Mouse (Mus musculus): Measurements from ENCODE around the gene Gm45713. TPM values are rescaled to one million over a fixed set of nuclear protein-coding genes. Genes with fewer than 3 reads are reported as not detected.

Gm45713 gene
- total and polyA plus RNA-seq, 2 experiments from 2014 or later = not detected

- Histone ChIP-seq H3K9ac (no peak overlapping the region), H3K27ac (ENCODE audit: low read depth, low read length) (no peak overlapping the region), H3K9me3 (ENCODE audit: low read length) (no peaks in the 10 kb centered on the region), H3K4me3 (ENCODE audit: low read depth, low read length) (no peak overlapping the region), H3K4me1 (ENCODE audit: insufficient read depth) (no peaks in the 10 kb centered on the region), H3K36me3 (ENCODE audit: insufficient read depth) (no peaks in the 10 kb centered on the region), H3K27me3 (ENCODE audit: insufficient read depth, low read length) (peaks cover 15% of the 10 kb centered on the region), H3K4me2 (ENCODE audit: low read depth) (no peak overlapping the region)
- ATAC-seq = peak; percentile 23; the same call in 1 of the 2 replicates
- no peak for TF ChIP-seq CTCF (IDR thresholded peaks at IDR 0.05; ENCODE audit: low read depth)
- WGBS = 94% methylated on average over 3 of the region's 3 CpGs
- no peak for DNase-seq
These were observed 33.5 kb upstream of the Gm45713 start for GRCm38 (mm10) chr7:45169495-45169894.

GRCm38 (mm10) chr7:45168656-45169055, 32.6 kb upstream of the Gm45713 start:
- ATAC-seq (no peak), DNase-seq (no peak)
- Histone ChIP-seq H3K9ac (0 out of 2 replicates have a peak overlapping the region, but pooled peaks have one; percentile 18), H3K4me2 (ENCODE audit: low read depth) (peak overlapping the region; percentile 38), H3K36me3 (ENCODE audit: insufficient read depth) (no peaks in the 10 kb centered on the region), H3K9me3 (ENCODE audit: low read length) (no peaks in the 10 kb centered on the region), H3K4me3 (ENCODE audit: low read depth, low read length) (no peak overlapping the region), H3K4me1 (ENCODE audit: insufficient read depth) (no peaks in the 10 kb centered on the region), H3K27ac (ENCODE audit: low read depth, low read length) (no peak overlapping the region), H3K27me3 (ENCODE audit: insufficient read depth, low read length) (peaks cover 11% of the 10 kb centered on the region)
- no peak for TF ChIP-seq CTCF (IDR thresholded peaks at IDR 0.05; ENCODE audit: low read depth)
- 7% methylated on average over 24 of the region's 24 CpGs for WGBS

GRCm38 (mm10) chr7:45167761-45168445, 31.9 kb upstream of the Gm45713 start:
- no peak for DNase-seq
- no peaks in the 10 kb centered on the region for H3K4me1 ChIP-seq (ENCODE audit: insufficient read depth)
- H3K4me2 ChIP-seq (ENCODE audit: low read depth) = peak overlapping the region; percentile 38
- no peak for TF ChIP-seq CTCF (IDR thresholded peaks at IDR 0.05; ENCODE audit: low read depth)
- no peak overlapping the region for H3K27ac ChIP-seq (ENCODE audit: low read depth, low read length)
- H3K36me3 ChIP-seq (ENCODE audit: insufficient read depth) = no peaks in the 10 kb centered on the region
- peak; percentile 21; the same call in 1 of the 2 replicates for ATAC-seq
- 5% methylated on average over 19 of the region's 19 CpGs for WGBS
- H3K9ac ChIP-seq = peak overlapping the region; percentile 44
- no peaks in the 10 kb centered on the region for H3K9me3 ChIP-seq (ENCODE audit: low read length)
- peak overlapping the region; percentile 18 for H3K4me3 ChIP-seq (ENCODE audit: low read depth, low read length)
- peaks cover 14% of the 10 kb centered on the region for H3K27me3 ChIP-seq (ENCODE audit: insufficient read depth, low read length)

- peaks cover 6% of the 10 kb centered on the region; the same call in 1 of the 2 replicates for H3K4me1 ChIP-seq (ENCODE audit: insufficient read depth)
- peaks cover 14% of the 10 kb centered on the region for H3K27me3 ChIP-seq (ENCODE audit: insufficient read depth, low read length)
- DNase-seq (no peak), ATAC-seq (no peak)
- H3K4me3 ChIP-seq (ENCODE audit: low read depth, low read length) = no peak overlapping the region
- peak overlapping the region; percentile 38 for H3K4me2 ChIP-seq (ENCODE audit: low read depth)
- H3K36me3 ChIP-seq (ENCODE audit: insufficient read depth) = no peaks in the 10 kb centered on the region
- WGBS = 18% methylated on average over 10 of the region's 10 CpGs
- H3K9ac ChIP-seq = no peak overlapping the region
- peak overlapping the region; percentile 54; the same call in 1 of the 2 replicates for H3K27ac ChIP-seq (ENCODE audit: low read depth, low read length)
- TF ChIP-seq CTCF (IDR thresholded peaks at IDR 0.05; ENCODE audit: low read depth) = no peak
- no peaks in the 10 kb centered on the region for H3K9me3 ChIP-seq (ENCODE audit: low read length)
These were observed 30.9 kb upstream of the Gm45713 start for GRCm38 (mm10) chr7:45166950-45167401.

DNA sequence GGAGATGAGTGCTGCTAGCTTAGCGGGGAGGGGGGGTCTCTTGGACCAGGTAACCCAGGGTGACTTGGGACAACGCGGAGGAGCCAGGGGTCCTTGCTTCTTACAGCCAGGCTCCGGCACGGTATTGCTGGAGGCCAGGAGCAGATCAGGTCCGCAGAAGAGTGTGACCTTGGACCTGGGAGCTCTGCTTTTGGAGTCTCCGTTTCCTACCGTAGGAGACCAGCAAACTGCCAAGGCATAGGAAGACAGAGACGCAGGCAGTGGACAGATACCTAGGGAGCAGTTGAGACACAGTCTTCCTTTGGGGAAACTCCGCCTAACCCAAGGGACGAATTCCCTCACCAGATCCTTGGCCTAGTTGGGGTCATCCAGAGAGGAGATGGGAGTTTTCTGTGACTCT, 29.7 kb upstream of the Gm45713 start:
- H3K9ac ChIP-seq = no peak overlapping the region
- no peaks in the 10 kb centered on the region for H3K9me3 ChIP-seq (ENCODE audit: low read length)
- ATAC-seq = no peak
- no peak overlapping the region for H3K27ac ChIP-seq (ENCODE audit: low read depth, low read length)
- WGBS = 41% methylated on average over 11 of the region's 11 CpGs
- TF ChIP-seq CTCF (IDR thresholded peaks at IDR 0.05; ENCODE audit: low read depth) = no peak
- peaks cover 6% of the 10 kb centered on the region; the same call in 1 of the 2 replicates for H3K4me1 ChIP-seq (ENCODE audit: insufficient read depth)
- peaks cover 14% of the 10 kb centered on the region for H3K27me3 ChIP-seq (ENCODE audit: insufficient read depth, low read length)
- H3K4me3 ChIP-seq (ENCODE audit: low read depth, low read length) = peak overlapping the region; percentile 6; the same call in 1 of the 2 replicates
- H3K36me3 ChIP-seq (ENCODE audit: insufficient read depth) = no peaks in the 10 kb centered on the region
- H3K4me2 ChIP-seq (ENCODE audit: low read depth) = peak overlapping the region; percentile 62
- DNase-seq = no peak

DNA sequence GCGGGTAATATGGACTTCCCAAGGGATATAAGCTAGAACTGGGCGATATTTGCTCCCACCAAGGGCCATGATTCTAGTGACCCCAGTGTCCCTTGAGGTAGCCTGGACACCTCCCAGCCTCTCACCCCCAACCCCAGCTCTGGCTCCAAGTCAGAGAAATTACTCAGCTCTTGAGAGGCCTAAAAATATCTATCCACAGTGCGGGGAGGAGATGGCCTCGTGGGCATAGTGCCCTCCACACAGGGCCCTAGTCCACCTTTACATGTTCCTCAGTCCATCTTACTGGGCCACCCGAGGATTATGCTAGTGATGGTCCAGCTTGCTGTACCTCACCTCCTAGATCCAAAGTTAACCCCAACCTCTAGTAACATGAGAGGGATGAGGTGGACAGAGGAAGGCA, 28.8 kb upstream of the Gm45713 start:
- ATAC-seq = no peak
- Histone ChIP-seq H3K27me3 (ENCODE audit: insufficient read depth, low read length) (peaks cover 14% of the 10 kb centered on the region), H3K4me2 (ENCODE audit: low read depth) (peak overlapping the region; percentile 62), H3K4me3 (ENCODE audit: low read depth, low read length) (peak overlapping the region; percentile 47), H3K36me3 (ENCODE audit: insufficient read depth) (peaks cover 6% of the 10 kb centered on the region; the same call in 1 of the 2 replicates), H3K9me3 (ENCODE audit: low read length) (no peaks in the 10 kb centered on the region), H3K9ac (peak overlapping the region; percentile 59; the same call in 1 of the 2 replicates), H3K27ac (ENCODE audit: low read depth, low read length) (peak overlapping the region; percentile 9; the same call in 1 of the 2 replicates), H3K4me1 (ENCODE audit: insufficient read depth) (peaks cover 6% of the 10 kb centered on the region; the same call in 1 of the 2 replicates)
- WGBS = 61% methylated on average over 5 of the region's 5 CpGs
- no peak for TF ChIP-seq CTCF (IDR thresholded peaks at IDR 0.05; ENCODE audit: low read depth)
- no peak for DNase-seq
